Mouse (Mus musculus) E14TG2a.4 (cell line): ENCODE measurements around the gene Olfr56.

Experiments
- H3K27me3 ChIP-seq: 2 replicates; pipeline ENCODE4 v1.6.1; 2014; ENCODE audit warnings: low read length, control low read depth; ENCODE audit not compliant: insufficient read depth
- H3K36me3 ChIP-seq: 2 replicates; pipeline ENCODE4 v1.6.1; 2014; ENCODE audit warnings: low read length, control low read depth; ENCODE audit not compliant: insufficient read depth
- H3K4me1 ChIP-seq: replicated peaks from 2 replicates; pipeline ENCODE4 v1.6.1; 2014; ENCODE audit warnings: low read depth, low read length, control low read depth
- H3K4me3 ChIP-seq: replicated peaks from 2 replicates; pipeline ENCODE4 v1.5.1; 2014; ENCODE audit warnings: mild to moderate bottlenecking, low read length
- H3K9me3 ChIP-seq: 2 replicates; pipeline ENCODE4 v1.6.1; 2014; ENCODE audit warnings: low read length, control low read depth
- CTCF ChIP-seq: conservative IDR thresholded peaks from 2 replicates; pipeline ENCODE4 v1.5.1; 2014; ENCODE audit warnings: low read length
- NANOG ChIP-seq: IDR thresholded peaks from 2 replicates; pipeline ENCODE4 v1.6.1; 2014; ENCODE audit warnings: borderline replicate concordance, low read length, mixed read lengths
- POU5F1 ChIP-seq: IDR thresholded peaks from 2 replicates; pipeline ENCODE4 v1.6.1; 2014; ENCODE audit warnings: low read length, borderline replicate concordance

Olfr56 gene

DNA sequence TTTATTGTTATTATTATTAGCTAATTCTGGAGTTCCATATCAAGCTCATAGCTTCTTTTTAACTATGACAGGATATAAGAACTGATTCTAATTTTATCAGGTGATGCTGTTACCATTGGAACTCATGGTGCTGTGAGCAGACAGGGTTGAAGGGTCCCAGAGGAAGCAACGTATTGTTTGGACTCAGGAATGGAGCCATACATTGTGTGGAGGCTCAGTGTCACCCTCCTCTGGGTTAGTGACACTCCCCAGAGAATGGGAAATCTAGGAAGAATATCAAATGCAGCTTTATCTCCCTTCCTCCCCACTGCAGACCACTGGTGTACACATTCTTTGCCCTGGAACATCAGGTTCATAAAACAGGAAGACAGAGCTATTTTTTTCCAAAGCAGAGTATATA, 204.5 kb downstream of the Olfr56 start:
- Histone ChIP-seq H3K27me3 (peaks cover 44% of the 10 kb centered on the region), H3K4me3 (no peak overlapping the region), H3K36me3 (no peaks in the 10 kb centered on the region), H3K4me1 (peaks cover 13% of the 10 kb centered on the region), H3K9me3 (no peaks in the 10 kb centered on the region)
- TF ChIP-seq NANOG: no peak
- no peak for TF ChIP-seq CTCF
- TF ChIP-seq POU5F1: no peak
